Mouse (Mus musculus) spleen, adult 2 months (tissue): ENCODE measurements at regions not wholly inside any gene's neighbourhood (a gene's known extent, or its start where the extent isn't known, plus 50 kb on each side); places are given as distances from the start of the nearest gene placed in this dataset.

ENCODE experiments used
- DNase-seq, 2 experiments: peaks; one replicate each; pipeline versions ENCODE4 v3.0.0 to v3.0.0-alpha.2; 2012 to 2021; ENCODE audit warnings: low spot score in 2 of 2, low read depth in 1 of 2
- H3K27ac ChIP-seq: fragments of 200-500 bp; 2 replicates; pipeline ENCODE4 v1.5.1; 2012; ENCODE audit warnings: low read length, inconsistent platforms; ENCODE audit not compliant: insufficient read depth
- H3K27me3 ChIP-seq: fragments of 200-500 bp; 2 replicates; pipeline ENCODE4 v1.6.1; 2012; ENCODE audit warnings: mild to moderate bottlenecking, moderate library complexity, low read length, inconsistent platforms; ENCODE audit not compliant: control insufficient read depth, insufficient read depth
- H3K36me3 ChIP-seq: fragments of 200-500 bp; 2 replicates; pipeline ENCODE4 v1.6.1; 2012; ENCODE audit warnings: mild to moderate bottlenecking, low read length, inconsistent platforms; ENCODE audit not compliant: control insufficient read depth, insufficient read depth
- H3K4me1 ChIP-seq: fragments of 200-500 bp; 2 replicates; pipeline ENCODE4 v1.6.1; 2011; ENCODE audit warnings: inconsistent platforms; ENCODE audit not compliant: control insufficient read depth, insufficient read depth, insufficient read length
- H3K4me3 ChIP-seq: fragments of 200-500 bp; 2 replicates; pipeline ENCODE4 v1.5.1; 2011; ENCODE audit warnings: mild to moderate bottlenecking, inconsistent platforms; ENCODE audit not compliant: insufficient read depth, insufficient read length; ENCODE audit errors: extremely low read depth
- CTCF ChIP-seq: fragments of 200-500 bp; IDR thresholded peaks from 2 replicates; pipeline ENCODE4 v1.5.1; 2011; ENCODE audit warnings: mild to moderate bottlenecking, inconsistent platforms; ENCODE audit not compliant: insufficient read depth, insufficient read length, insufficient replicate concordance; ENCODE audit errors: extremely low read depth
- POLR2A ChIP-seq: fragments of 200-500 bp; IDR thresholded peaks from 2 replicates; pipeline ENCODE4 v1.6.1; 2011; ENCODE audit warnings: low read depth, low read length, inconsistent platforms
- WGBS: fragments of 180-500 bp; shearing (Covaris S2); methylation state at CpG from one replicate; pipeline ENCODE4 v1.1.7; 2018; 5-methylcytosine and 5-hydroxymethylcytosine counted together

DNA sequence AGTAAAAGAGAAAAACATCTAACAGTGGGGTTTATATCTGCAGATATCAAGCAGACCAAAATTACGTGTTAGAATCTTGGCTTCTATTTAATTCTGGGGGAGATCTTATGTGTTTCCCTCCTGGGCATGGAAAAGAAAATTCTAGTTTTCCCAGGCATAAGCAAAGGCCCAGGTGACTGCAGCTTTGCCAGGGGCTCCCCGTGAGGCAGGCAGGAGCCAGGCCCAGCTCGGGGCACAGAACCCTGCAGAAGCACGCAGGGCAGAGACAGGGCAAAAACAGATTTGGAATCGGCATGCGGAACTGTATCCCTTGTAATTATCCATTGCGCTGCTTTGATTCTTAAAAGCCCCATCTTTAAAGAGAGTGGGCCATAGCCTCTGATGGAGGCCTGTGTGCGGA is 250.4 kb upstream of the Slc35b3 start:
- 93% methylated on average over 8 of the region's 8 CpGs for WGBS
- no peaks in the 10 kb centered on the region for H3K4me1 ChIP-seq
- TF ChIP-seq POLR2A (no peak), CTCF (no peak)
- H3K27ac ChIP-seq, result no peak overlapping the region
- H3K4me3 ChIP-seq, result no peak overlapping the region
- H3K27me3 ChIP-seq, result no peaks in the 10 kb centered on the region
- no peak for DNase-seq
- H3K36me3 ChIP-seq, result no peaks in the 10 kb centered on the region

DNA sequence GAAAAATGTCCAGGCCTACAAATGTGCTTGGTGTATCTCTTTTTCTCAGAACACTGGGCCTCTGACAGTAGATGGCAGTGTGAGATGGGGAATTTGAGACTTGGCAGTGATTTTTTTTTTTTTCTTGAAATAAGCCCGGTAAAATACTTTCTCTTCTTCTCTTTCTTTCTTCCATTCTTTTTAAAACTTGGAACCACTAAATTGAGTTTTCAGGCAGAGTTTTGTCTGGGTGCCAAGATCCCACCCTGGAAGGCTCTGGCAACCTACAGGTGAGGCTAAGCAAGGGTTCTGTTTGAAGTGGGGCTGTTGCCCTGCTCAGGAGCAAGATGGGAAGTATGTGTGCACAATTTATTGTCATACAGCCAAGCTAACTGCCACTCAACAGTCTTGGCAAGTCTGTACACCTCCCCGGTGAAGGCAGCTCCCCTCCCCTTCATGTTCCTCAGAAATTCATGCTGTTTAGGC is 223.1 kb upstream of the Slc35b3 start:
- no peak for DNase-seq
- Histone ChIP-seq H3K27ac (no peak overlapping the region), H3K4me3 (no peak overlapping the region), H3K36me3 (no peaks in the 10 kb centered on the region), H3K4me1 (no peaks in the 10 kb centered on the region), H3K27me3 (no peaks in the 10 kb centered on the region)
- TF ChIP-seq POLR2A (no peak), CTCF (no peak)
- 58% methylated on average over 2 of the region's 2 CpGs for WGBS

DNA sequence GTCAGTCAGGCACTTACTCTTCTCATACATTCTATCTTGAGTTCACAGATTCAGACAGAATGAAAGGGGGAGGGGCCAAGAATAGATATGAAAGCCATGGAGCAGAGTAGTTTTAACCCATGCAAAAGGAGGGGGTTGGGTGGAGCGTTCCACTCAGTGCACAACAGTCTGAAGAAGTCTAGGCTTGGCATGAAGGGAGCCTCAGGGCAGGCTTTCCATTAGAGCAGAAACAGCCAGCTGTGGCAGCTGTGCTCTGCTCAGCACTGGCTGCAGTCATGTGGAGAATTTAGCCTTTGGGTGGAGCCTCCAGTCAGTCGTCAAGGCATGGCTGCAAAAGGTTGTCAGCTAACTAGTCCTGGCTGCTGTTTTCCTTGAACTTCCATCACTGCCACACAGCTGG is 201.3 kb upstream of the Slc35b3 start:
- no peak for DNase-seq
- Histone ChIP-seq H3K36me3 (no peaks in the 10 kb centered on the region), H3K4me1 (no peaks in the 10 kb centered on the region), H3K27me3 (no peaks in the 10 kb centered on the region), H3K27ac (no peak overlapping the region), H3K4me3 (no peak overlapping the region)
- no peak for TF ChIP-seq POLR2A
- TF ChIP-seq CTCF, result no peak
- 66% methylated on average over 2 of the region's 2 CpGs for WGBS

DNA sequence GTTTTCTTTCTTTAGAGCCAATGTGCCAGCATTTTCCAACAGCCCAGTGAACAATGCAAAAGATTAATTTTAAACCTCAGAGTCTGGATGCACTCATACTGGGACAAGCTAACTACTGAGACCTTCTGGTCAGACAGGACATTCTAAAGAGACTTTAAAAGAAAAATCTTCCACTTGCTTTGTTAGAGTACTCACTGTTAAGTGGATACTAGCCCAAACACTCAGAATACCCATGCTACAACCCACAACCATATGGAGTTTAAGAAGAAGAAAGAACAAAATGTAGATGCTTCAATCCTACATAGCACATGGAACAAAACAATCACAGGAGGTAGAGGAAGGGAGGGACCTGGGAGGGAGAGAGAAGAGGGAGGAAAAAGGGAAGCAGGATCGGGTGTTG is 167.3 kb upstream of the Slc35b3 start:
- DNase-seq, result no peak
- Histone ChIP-seq H3K27me3 (no peaks in the 10 kb centered on the region), H3K4me3 (no peak overlapping the region), H3K27ac (no peak overlapping the region), H3K36me3 (no peaks in the 10 kb centered on the region), H3K4me1 (no peaks in the 10 kb centered on the region)
- 40% methylated on average over 1 of the region's 1 CpGs for whole genome bisulfite sequencing
- TF ChIP-seq CTCF (no peak), POLR2A (no peak)

DNA sequence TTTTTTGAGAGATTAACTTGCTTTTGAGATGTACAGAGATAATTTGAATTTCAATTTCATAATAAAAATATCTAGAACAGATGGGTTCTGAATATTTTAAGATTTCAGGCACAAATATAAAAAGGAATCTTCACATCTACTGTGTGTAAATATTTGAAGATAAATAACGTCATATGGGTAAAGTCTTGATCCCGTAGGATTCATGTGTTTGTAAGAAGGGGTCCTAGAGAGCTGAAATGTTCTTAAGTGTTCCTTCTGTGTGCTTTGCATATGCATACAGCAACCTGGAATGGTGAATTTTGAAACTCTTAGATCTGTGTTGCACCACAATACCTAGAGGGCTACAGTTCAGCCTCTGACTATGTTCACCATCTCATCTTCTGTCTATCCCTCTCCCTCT is 131.4 kb upstream of the Slc35b3 start:
- TF ChIP-seq POLR2A (no peak), CTCF (no peak)
- Histone ChIP-seq H3K27me3 (no peaks in the 10 kb centered on the region), H3K4me1 (no peaks in the 10 kb centered on the region), H3K36me3 (no peaks in the 10 kb centered on the region), H3K27ac (no peak overlapping the region), H3K4me3 (no peak overlapping the region)
- DNase-seq, result no peak
- whole genome bisulfite sequencing, result 91% methylated on average over 2 of the region's 2 CpGs

DNA sequence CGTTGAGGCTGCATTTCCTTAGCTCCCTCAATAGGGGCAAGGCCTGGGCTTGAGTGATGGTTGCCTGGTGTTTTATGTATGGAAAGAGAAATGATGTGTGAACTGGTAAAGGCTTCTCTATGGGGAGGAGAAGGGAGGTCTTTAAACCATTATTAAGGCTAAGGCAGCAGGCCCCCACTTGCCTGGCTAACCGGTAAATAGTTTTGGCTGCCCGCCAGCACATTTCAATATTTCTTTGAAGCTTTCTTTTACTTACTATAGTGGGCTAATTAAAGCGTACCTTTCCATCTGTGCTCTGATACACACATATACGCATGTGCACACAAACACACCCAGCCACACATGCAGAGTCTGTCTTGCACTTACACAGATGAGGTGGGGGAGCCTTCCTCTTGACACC is 123.9 kb upstream of the Slc35b3 start:
- DNase-seq, result no peak
- Histone ChIP-seq H3K4me1 (no peaks in the 10 kb centered on the region), H3K36me3 (no peaks in the 10 kb centered on the region), H3K27ac (no peak overlapping the region), H3K27me3 (no peaks in the 10 kb centered on the region), H3K4me3 (no peak overlapping the region)
- TF ChIP-seq POLR2A (no peak), CTCF (no peak)
- 82% methylated on average over 5 of the region's 5 CpGs for WGBS

DNA sequence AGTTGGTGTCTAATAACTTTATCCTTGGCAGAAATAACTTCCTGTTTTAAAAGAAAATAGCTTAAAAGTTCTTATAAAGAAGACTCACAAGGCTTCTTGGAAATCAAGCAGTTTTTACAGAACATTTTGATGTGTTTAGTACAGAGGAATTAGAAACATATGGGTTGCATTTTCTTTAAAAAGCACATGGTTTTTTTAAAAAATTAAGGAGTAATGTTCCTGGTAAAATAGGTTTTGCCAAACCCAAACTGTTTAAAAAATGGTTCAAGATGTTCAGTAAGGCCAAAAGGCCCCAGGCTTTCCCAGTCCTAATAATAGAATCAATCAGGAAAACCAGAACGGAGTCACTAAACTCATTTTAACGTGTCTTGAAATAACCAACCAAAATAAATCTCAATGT is 113.5 kb upstream of the Slc35b3 start:
- TF ChIP-seq POLR2A (no peak), CTCF (no peak)
- WGBS, result 85% methylated on average over 2 of the region's 2 CpGs
- Histone ChIP-seq H3K27me3 (no peaks in the 10 kb centered on the region), H3K36me3 (no peaks in the 10 kb centered on the region), H3K27ac (no peak overlapping the region), H3K4me1 (no peaks in the 10 kb centered on the region), H3K4me3 (no peak overlapping the region)
- no peak for DNase-seq

DNA sequence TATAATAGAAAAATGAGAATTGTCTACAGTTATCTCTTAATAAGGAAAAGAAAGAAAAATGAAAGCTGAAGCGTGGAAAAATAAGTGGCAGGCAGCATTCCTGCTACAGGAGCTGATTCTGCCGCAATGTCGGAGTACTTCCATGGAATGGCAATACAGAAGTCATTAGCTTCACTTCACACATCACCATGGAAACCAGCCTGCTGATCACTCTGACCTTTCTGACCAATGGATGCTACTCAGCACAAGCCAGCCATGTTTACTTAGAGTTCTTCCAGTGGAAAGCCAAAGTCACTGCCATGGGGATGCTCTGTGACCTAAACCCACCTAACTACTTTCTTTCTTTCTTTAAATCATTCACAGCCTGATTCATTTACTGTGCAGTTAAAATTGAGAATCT is 71.6 kb upstream of the Slc35b3 start:
- no peak overlapping the region for H3K27ac ChIP-seq
- TF ChIP-seq CTCF, result no peak
- TF ChIP-seq POLR2A, result no peak
- H3K4me1 ChIP-seq, result no peaks in the 10 kb centered on the region
- no peak overlapping the region for H3K4me3 ChIP-seq
- WGBS, result 85% methylated on average over 3 of the region's 3 CpGs
- H3K36me3 ChIP-seq, result no peaks in the 10 kb centered on the region
- DNase-seq, result no peak
- no peaks in the 10 kb centered on the region for H3K27me3 ChIP-seq
